Mouse (Mus musculus) cerebellum, postnatal 10 days (tissue): Measurements from ENCODE around the gene Raver1.
A peak's percentile ranks its signal among the peaks of the same experiment; 100 is the strongest.

Source experiments
- DNase-seq, 2 experiments: peaks; one replicate each; pipeline ENCODE4 v3.0.0; 2021; ENCODE audit warnings: mixed read lengths in 2 of 2

The Raver1 gene

GRCm38 (mm10) chr9:21091707-21092320 lies at the start of gene Raver1, which contains the start of gene Gm38431:
Gene Raver1 (minus strand): TSS chr9:21092008.
Gene Gm38431 (minus strand): TSS chr9:21091997.
- peak; percentile 98 to 99 for DNase-seq

DNA sequence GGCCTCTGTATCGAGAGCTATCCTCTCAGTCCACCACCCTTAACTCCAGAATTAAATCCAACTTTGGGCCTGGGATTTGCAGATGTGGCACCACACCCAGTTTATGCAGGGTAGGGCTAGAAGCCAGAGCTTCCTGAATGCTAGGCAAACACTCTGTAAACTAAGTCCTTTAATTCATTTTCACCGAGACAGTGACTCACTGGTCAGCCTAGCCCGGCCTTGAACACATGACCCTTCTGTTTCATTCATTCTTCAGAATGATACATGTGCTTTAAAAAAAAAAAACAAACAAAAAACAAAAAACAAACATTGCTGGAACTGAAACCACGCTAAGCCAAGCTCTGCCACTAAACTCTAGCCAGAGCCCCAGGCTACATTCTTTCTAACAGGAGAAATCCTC lies 46.6 kb upstream of the Raver1 start:
- no peak for DNase-seq

DNA sequence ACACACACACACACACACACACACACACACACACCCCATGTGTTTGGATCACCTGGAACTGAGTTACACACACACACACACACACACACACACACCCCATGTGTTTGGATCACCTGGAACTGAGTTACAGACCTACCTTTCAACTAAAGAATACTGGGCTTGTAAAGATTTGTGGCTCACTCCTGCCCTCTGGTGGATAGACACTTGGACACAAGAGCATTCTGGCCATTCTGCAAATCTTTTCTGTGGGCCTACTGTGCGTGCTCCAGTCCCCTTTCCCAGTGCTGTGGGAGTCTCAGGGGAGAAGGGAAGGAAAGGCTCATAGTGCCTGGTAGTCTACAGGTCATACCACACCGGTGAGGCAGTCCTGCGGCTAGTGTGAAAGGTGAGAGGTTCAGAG lies 45.4 kb upstream of the Raver1 start:
- DNase-seq, result peak; percentile 75 to 84

GRCm38 (mm10) chr9:21136401-21136800 lies 44.6 kb upstream of the Raver1 start:
- no peak for DNase-seq

DNA sequence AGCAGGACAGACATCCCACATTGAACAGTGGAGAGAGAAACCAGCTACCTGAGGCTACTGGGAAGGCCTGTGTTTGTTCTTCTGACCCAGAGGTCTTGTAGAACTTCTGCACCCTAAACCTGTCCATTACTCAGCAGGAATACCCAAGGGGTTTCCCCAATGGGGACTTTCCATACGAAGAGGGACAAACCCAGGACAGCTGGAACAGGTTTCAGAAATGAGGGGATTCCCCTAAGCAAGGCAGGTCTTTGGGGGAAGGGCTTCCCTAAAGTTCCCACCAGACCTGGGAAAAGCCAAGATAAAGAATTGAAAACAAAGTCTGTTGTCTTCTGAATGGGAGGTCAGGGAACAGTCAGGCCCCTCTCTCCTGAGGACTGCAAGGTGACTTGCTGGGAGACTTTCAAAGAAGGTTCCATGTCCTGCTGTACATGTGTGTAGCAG lies 44.2 kb upstream of the Raver1 start:
- no peak for DNase-seq

- DNase-seq, result no peak
Observed at GRCm38 (mm10) chr9:21135329-21135890, 43.6 kb upstream of the Raver1 start.

GRCm38 (mm10) chr9:21134595-21135328 lies 43.0 kb upstream of the Raver1 start:
- no peak for DNase-seq

GRCm38 (mm10) chr9:21133064-21133707 lies 41.4 kb upstream of the Raver1 start:
- no peak for DNase-seq

- peak; percentile 34 to 39 for DNase-seq
Observed at GRCm38 (mm10) chr9:21132102-21132775, 40.4 kb upstream of the Raver1 start.

GRCm38 (mm10) chr9:21131059-21131956 lies 39.5 kb upstream of the Raver1 start, which contains the start of gene Tyk2:
Gene Tyk2 (minus strand): TSS chr9:21131243.
- DNase-seq, result peak; percentile 90 to 95

GRCm38 (mm10) chr9:21126259-21126627 lies 34.4 kb upstream of the Raver1 start:
- no peak for DNase-seq

DNA sequence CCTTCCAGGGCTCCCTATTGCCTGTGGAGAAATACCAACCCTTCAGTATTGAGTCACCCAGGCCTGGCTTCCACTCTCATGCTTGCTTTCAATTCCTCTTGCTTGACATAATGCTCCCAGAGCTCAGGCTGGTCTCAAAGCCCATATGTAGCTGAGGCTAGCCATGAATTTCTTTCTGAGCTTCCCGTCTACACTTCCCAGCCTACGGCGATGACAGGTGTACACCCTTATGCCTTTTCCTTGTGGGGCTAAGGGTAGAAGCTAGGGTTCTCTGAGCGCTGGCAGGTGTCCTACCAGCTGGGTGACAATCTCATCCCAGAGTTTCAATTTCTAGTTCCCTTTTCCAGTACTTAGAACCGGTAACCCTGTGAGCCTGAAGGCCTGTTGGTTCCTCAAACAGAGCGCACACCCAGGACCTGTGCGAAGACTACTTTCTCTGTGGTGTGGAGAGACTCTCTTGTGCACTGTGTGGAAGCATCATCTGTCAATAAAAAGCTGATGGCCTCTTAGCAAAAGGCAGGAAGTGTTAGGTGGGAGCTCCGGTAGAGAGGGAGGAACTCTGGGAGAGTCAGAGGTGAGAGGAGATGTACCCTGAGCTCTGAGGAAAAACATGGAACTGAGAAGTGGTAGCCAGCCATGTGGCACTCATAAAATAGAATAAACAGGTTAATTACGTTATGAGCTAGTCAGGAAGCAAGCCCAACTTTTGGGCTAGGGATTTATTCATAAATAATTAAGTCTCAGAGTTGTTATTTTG lies 33.9 kb upstream of the Raver1 start:
- DNase-seq, result no peak

- DNase-seq, result no peak
Observed at GRCm38 (mm10) chr9:21124837-21125236, 33.0 kb upstream of the Raver1 start.

- no peak for DNase-seq
Observed at GRCm38 (mm10) chr9:21121483-21121882, 29.7 kb upstream of the Raver1 start.

GRCm38 (mm10) chr9:21117073-21117472 lies 25.3 kb upstream of the Raver1 start:
- no peak for DNase-seq

- DNase-seq, result no peak
Observed at GRCm38 (mm10) chr9:21115105-21115504, 23.3 kb upstream of the Raver1 start.

DNA sequence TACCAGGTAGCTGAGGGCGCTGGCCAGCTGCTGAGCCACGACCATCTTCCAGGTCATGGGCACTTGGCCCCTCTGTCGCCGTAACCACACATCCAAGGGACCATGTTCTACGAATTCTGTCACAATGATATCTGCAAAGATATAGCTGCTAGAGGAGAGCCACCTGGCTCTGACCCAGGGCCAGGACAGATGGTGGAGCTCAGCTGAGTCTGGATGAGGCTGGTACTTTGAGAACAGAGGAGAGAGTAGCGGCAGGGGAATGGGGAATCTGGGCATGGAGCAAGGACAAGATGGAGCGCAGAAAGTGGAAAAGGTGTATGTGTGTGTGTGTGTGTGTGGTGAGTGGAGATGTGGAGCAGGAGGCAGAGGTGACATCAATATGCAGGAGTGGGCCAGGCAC lies 22.4 kb upstream of the Raver1 start:
- peak; percentile 36 to 45 for DNase-seq

DNA sequence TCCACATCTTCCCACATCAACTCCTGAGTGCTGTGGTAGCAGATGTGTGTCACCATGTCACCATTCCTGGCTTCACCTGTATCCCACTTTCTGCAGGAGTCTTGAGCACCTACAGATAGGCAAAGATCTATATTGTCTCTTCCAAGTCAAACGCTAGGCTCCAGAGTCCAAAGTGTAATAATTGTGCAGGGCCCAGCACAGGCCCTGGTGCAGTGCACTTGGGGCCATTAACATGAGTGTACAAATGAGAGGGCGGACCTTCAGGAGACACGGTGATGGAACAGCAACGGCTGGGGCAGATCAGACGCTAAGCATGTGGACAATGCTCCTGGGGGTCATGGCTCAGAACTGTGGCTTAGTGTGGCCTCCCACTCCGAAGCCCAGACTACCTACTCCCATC lies 21.9 kb upstream of the Raver1 start:
- DNase-seq, result no peak

DNA sequence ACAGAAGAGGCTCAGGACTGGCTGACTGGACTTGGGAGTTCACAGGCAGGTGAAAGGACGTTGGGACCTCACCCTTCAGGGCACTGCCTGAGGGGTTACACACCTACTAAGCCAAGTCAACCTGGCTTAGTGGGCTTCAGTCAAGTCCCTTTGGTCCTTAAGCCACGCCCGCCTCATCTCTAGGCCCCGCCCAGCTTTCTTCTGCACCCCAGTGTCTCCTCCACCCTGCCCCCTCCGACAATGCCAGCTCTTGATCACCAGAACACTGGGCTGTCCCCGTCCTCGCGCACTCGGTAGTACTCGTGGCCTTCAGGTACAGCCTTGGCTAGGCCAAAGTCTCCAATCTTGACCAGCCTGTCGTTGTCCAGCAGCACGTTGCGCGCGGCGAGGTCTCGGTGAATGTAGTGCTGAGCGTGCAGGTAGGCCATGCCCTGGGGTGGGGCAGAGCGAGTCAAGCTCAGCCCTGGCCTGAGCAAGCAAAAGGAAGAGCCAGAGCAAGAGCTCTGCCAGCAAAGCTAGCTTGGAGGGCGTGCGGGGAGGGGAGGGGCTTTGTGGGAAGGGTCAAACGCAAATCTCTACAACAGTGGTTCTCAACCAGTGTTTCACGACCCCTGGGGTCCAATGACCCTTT lies 15.9 kb upstream of the Raver1 start:
- no peak for DNase-seq

DNA sequence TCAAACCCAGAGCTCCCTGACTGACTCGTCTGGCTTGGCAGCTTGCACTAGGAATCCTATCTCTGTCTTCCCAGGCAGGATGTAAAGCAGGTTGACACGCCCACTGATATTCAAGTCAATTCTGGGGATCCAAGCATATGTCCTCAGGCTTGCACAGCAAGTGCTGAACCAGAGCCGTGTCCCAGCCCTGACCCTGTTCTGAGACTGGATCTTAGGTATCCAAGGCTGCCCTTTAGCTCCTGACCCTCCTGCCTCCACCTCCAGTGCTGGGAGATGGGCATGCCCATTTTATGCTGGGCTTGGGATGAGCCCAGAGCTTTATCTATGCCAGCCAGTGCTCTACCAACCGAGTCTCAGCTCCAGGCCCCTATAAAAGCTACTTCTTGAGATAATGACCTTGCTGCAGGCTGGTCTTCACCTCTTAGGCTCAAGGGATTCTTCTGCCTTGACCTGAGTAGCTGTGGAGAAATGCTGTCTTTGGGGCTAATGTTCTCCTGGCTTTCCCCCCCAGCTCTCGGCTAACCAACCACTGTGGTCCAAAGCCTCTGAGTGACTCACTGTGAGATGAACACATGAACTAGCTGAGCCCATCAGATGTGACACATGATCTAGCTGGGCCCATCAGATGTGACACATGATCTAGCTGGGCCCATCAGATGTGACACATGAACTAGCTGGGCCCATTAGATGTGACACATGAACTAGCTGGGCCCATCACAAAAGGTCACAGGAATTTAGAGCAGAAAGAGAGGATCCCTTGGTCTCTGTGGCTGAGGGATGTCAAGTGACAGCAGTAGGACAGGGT lies 14.2 kb upstream of the Raver1 start:
- DNase-seq, result no peak
